Mouse (Mus musculus): Measurements from ENCODE around the gene Taf6l.

DNA sequence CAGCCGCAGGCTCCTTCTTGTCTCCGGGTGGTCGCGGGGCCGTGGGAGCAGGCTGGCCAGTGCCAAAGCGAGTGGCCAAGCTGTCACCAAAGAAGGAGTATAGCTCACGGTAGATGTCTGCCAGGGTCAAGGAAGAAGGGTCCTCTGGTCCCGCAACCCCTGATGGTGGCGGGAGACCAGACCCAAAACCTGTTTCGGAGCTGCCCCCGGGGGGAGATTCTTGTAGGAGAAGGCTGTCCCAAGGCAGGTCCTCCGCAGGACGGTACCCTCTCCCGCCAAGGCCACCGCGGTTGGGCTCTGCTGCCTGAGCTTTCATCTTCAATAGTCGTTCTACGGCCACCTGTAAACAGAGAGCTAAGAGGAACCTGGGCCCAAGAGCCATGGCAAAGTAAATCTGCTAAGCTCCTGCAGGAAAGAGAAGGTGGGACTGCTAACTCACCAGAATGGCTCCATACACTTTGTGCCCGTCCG, 11.2 kb downstream of the Taf6l start:
- TF ChIP-seq MAX (IDR thresholded peaks at IDR 0.05; ENCODE audit: low read length) (no peak), MXI1 (IDR thresholded peaks at IDR 0.05; ENCODE audit: low read depth, low read length) (no peak), MAZ (IDR thresholded peaks at IDR 0.05; ENCODE audit: low read depth, low read length) (no peak), TCF12 (IDR thresholded peaks at IDR 0.05; ENCODE audit: low read depth, low read length) (no peak), CTCF (conservative IDR thresholded peaks at IDR 0.05 in 1 of 2, IDR thresholded peaks at IDR 0.05 in 1 of 2; ENCODE audit: low read depth in 2 of 2, low read length in 2 of 2) (no peak), HCFC1 (IDR thresholded peaks at IDR 0.05; ENCODE audit: low read depth, low read length) (no peak), POLR2A (IDR thresholded peaks at IDR 0.05; ENCODE audit: low read depth, low read length) (no peak), ZC3H11A (IDR thresholded peaks at IDR 0.05; ENCODE audit: low read depth, low read length) (no peak), ZNF384 (IDR thresholded peaks at IDR 0.05; ENCODE audit: low read depth, low read length) (no peak), RAD21 (IDR thresholded peaks at IDR 0.05; ENCODE audit: low read depth, low read length) (no peak), EP300 (IDR thresholded peaks at IDR 0.05; ENCODE audit: low read length) (no peak), POLR2AphosphoS2 (IDR thresholded peaks at IDR 0.05; ENCODE audit: low read depth, low read length) (no peak), KAT2A (IDR thresholded peaks at IDR 0.05; ENCODE audit: insufficient replicate concordance, low read length) (no peak)

All from CH12.LX (cell line).